Mouse (Mus musculus): Measurements from ENCODE around the gene Dgka. TPM values are rescaled to one million over a fixed set of nuclear protein-coding genes. Genes with fewer than 3 reads are reported as not detected.

The Dgka gene
- 1 to 10 TPM; 7.5 to 7.7 TPM for total RNA-seq (2021)

GRCm38 (mm10) chr10:128744680-128745601, at the start of gene Dgka:
TSS of gene Dgka (minus strand) at chr10:128744855.
- intact Hi-C loops (cut with DNase I), result no loop called here
- no peak for DNase-seq

DNA sequence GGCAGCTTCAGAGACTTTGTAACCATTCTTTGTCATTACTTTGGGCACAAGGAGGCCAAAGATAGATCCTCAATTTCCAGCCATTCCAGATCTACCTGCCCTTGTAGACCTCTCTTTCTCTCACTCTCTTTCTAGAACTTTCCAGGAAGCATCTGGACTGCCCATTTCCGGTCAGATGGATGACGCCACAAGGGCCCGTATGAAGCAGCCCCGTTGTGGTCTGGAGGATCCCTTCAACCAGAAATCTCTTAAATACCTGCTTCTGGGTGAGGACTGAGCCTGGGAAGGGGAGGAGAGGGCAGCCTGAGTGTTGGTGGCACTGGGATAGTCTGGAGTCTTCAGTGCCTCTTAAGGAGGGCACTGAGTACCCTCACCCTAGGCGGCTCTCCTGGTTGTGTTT, 49.7 kb upstream of the Dgka start:
- intact Hi-C loops (cut with DNase I), result no loop called here
- no peak for DNase-seq

- intact Hi-C loops (cut with DNase I), result no loop called here
- DNase-seq, result no peak
Measured at GRCm38 (mm10) chr10:128793258-128793657, 48.6 kb upstream of the Dgka start.

DNA sequence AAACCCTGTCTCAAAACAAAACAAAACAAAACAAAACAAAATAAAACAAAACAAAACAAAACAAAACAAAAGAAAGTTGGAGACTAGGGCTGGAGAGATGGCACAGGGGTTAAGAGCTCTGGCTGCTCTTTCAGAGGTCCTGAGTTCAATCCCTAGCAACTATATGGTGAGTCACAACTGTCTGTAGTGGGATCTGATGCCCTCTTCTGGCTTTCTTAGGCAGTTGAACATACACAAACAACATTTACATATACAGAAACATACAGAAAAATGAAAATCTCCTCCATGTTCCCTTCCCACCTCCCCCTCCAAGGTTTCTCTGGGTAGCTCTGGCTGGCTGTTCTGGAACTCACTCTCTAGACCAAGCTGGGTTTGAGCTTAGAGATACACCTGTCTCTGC, 47.4 kb upstream of the Dgka start:
- no peak for DNase-seq
- intact Hi-C loops (cut with DNase I), result no loop called here

GRCm38 (mm10) chr10:128790398-128791124, 45.9 kb upstream of the Dgka start, which contains the start of gene Mmp19:
TSS of gene Mmp19 (plus strand) at chr10:128790910.
- no peak for DNase-seq
- intact Hi-C loops (cut with DNase I), result no loop called here

DNA sequence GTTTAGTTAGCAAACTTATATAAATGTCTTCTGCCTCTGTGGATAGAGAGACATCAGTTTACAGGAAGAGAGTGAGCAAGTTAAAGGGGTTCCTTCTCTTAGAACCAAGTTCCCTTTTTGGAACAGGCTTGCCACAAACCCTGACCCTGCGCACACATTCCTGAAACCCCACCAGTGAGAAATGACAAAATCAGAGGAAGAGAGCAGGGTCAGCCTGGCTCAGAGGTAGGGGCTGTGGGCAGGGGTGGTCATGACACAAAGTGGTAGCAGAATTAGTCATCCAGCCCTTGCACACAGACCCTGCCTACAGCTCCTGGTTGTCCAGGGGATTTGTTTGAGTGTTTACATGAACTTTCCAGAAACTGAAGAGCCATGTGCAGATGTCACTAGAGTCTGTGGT, 35.5 kb upstream of the Dgka start:
- no peak for DNase-seq
- intact Hi-C loops (cut with DNase I), result no loop called here

DNA sequence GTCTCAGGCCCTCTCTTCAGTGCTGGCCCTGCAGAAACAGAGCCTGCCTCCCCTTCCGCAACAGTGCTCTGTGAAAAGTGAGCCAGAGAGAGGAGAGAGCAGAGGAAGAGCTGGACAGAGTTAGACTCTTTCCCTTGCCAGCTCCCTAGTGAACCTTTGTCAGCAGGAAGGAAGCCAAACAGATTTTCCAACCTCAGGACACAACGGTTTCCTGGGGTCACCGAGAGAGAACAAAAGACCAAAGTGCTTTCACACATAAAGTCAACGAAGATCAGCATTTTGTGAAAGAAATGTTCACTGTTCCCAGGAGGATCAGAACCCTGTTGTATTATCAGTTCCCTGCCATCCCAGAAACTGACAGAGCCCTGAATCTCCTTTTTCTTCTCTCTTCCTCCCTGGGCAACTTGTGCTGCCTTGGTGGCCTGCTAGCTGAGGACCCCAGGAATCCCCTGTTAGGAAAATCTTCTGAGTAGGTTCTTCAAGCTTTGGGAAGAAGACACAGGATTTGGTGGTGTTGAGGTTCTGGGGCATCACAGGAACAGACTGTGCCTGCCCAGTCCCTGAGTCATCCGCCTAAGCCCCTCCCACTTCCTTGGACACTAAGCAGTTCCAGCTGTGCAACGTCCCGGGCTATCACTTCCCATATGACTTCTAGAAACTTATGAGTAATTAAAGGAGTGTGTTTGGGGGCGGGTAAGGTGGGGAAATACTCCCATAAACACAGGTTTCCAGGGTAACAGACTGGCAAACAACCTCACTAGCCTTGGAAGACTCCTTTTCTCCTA, 34.5 kb upstream of the Dgka start:
- no peak for DNase-seq
- intact Hi-C loops (cut with DNase I), result no loop called here

- intact Hi-C loops (cut with DNase I), result no loop called here
Measured at GRCm38 (mm10) chr10:128778441-128778840, 33.8 kb upstream of the Dgka start.

DNA sequence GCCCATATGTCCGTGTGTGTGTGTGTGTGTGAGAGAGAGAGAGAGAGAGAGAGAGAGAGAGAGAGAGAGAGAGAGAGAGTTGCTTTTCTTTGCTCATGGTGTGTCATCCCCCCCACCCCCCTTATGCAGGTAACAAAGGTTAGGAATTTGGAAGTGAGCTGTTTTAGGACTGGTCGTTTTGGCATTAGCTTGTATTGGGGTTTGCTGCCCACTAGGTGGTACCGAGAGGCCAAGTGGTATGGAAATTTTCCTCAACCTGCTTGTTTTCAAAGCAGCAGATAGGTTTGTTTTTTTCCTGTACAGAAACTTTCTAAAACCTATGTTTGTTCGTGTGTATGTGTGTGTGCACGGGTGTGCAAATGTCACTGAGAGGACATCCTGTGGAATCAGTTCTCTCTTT, 29.0 kb upstream of the Dgka start:
- DNase-seq, result no peak
- intact Hi-C loops (cut with DNase I), result no loop called here

More at GRCm38 (mm10) chr10:128778441-128778840, 33.8 kb upstream of the Dgka start:
- no peak for DNase-seq

DNA sequence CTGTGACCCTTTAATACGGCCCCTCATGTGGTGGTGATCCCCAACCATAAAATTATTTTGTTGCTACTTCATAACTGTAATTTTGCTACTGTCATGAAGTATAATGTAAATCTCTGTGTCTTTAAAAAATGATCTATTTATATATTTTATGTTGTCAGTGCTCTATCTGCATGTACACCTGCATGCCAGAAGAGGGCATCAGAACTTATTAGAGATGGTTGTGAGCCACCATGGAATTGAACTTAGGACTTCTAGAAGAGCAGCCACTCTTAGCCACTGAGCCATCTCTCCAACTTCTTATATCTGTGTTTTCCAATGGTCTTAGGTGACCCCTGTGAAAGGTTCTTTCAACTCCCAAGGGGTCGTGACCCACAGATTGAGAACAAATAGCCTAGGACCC, 28.2 kb upstream of the Dgka start:
- DNase-seq, result no peak
- intact Hi-C loops (cut with DNase I), result no loop called here

GRCm38 (mm10) chr10:128748252-128748864, 3.7 kb upstream of the Dgka start:
- peak; percentile 91 for DNase-seq

GRCm38 (mm10) chr10:128747646-128748251, 3.1 kb upstream of the Dgka start, which contains the start of gene Pym1:
TSS of gene Pym1 (plus strand) at chr10:128747889.
- intact Hi-C loops (cut with DNase I), result no loop called here
- DNase-seq, result peak; percentile 33

More at GRCm38 (mm10) chr10:128748252-128748864, 3.7 kb upstream of the Dgka start:
- intact Hi-C loops (cut with DNase I), result no loop called here

DNA sequence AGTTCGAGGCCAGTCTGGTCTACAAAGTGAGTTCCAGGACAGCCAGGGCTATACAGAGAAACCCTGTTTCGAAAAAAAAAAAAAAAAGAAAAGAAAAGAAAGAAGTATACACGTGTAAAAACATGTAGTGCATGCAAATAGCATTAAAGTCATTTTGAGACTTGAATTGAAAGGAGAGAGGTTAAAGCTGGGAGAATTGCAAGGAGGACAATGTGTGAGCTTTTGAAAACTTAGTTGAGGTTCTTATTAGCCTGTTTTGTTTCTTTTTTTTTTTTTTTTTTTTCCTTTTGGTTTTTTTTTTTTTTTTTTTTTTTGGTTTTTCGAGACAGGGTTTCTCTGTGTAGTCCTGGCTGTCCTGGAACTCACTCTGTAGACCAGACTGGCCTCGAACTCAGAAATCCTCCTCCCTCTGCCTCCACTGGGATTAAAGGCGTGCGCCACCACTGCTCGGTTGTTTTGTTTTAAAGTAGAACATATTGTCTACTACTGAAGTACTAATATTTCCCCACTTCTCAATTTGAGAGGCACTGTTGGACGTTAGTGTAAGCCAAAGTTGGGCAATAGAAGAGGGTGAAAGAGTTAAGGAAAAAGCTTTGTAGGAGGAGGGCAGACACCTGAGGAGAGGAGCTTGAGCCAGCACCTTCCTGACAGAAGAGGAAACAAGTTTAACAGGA, 2.5 kb upstream of the Dgka start:
- intact Hi-C loops (cut with DNase I), result no loop called here
- DNase-seq, result no peak

DNA sequence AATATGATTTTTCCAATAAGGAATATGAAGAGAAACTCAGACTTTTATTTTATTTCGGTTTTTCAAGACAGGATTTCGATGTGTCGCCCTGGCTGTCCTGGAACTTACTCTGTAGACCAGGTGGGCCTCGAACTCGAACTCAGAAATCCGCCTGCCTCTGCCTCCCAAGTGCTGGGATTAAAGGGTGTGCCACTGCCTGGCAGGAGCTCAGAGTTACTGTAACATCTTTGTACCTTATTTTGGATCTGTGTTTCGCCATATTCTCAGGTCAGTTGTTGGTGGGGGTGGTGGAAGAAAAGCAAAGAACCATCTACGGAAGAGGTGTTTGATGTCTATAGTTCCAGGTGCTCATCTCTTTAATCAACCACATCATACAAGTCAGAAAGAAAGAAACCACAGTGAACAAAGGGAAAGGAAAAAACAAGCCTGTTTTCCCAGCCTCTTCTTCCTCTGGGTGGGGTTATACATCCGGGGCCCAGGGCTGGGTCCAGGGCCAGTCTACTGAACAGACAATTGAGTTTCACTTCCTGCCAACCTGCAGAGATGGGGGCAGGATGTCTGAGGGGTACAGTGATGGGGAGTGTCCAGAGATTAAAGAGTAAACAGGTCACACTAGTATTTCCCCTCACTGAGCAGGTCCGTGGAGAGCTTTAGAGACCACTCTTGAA, 1.4 kb upstream of the Dgka start:
- no peak for DNase-seq
- intact Hi-C loops (cut with DNase I), result no loop called here

- intact Hi-C loops (cut with DNase I), result no loop called here
- DNase-seq, result no peak
Measured at GRCm38 (mm10) chr10:128744211-128744610, 444 bp downstream of the Dgka start.

DNA sequence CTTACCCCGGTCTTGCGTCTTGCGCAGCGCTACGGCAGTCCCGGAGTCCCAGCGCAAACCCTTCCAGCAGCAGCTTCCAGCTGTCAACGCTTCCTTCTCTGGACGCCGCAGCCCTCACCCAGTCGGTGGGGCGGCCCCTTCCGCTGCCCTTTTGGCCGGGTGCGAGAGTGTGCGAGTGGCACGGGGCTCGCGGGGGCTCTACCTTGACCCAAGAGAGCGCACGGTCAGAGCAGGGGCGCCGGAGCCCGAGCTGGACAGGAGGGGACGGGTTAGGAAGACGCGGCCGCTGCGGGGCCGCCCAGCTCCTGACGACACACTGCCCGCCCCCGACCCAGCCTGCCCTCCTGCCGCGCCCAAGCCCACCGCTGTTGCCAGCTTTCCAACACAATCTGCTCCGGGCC, 864 bp downstream of the Dgka start:
- DNase-seq, result peak; percentile 76
- intact Hi-C loops (cut with DNase I), result no loop called here

DNA sequence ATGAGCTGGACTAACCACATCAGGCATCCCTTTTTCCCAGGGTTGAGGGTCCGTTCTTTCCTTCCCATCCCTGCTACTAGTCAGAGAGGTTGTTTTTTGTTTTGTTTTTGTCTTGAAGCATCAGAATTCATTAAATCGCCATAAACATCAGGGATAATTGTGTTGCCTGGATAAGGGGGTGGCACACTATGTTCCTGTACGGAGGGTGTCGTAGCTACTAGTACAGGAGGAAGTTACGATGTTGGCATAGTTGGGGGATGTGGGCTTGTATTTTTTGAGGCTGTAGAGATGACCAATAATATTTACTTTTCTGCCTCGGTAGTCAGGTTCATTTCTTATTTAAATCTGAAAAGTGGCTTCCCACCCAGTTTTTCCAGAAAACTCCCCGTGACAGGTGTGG, 1.4 kb downstream of the Dgka start:
- intact Hi-C loops (cut with DNase I), result no loop called here
- no peak for DNase-seq

- no peak for DNase-seq
- intact Hi-C loops (cut with DNase I), result no loop called here
Measured at GRCm38 (mm10) chr10:128742616-128743015, 2.0 kb downstream of the Dgka start.

- intact Hi-C loops (cut with DNase I), result no loop called here
- DNase-seq, result no peak
Measured at GRCm38 (mm10) chr10:128740296-128740695, 4.4 kb downstream of the Dgka start.
